Mouse (Mus musculus) kidney, adult 9 months (tissue): ENCODE results near the gene Dot1l.

ENCODE experiments used
- DNase-seq: peaks from one replicate; pipeline ENCODE4 v3.0.0; 2022

Dot1l gene

GRCm38 (mm10) chr10:80754594-80755290 is at the start of gene Dot1l:
Gene Dot1l, plus strand, starts transcription at chr10:80755206.
- DNase-seq = peak; percentile 98

- no peak for DNase-seq
Measured at GRCm38 (mm10) chr10:80705479-80705878, 49.5 kb upstream of the Dot1l start.

GRCm38 (mm10) chr10:80710834-80711233 is 44.2 kb upstream of the Dot1l start:
- no peak for DNase-seq

GRCm38 (mm10) chr10:80717281-80717680 is 37.7 kb upstream of the Dot1l start:
- no peak for DNase-seq

GRCm38 (mm10) chr10:80727369-80728127 is 27.5 kb upstream of the Dot1l start:
- no peak for DNase-seq

GRCm38 (mm10) chr10:80732611-80733101 is 22.4 kb upstream of the Dot1l start:
- DNase-seq = no peak

- no peak for DNase-seq
Measured at GRCm38 (mm10) chr10:80736731-80737130, 18.3 kb upstream of the Dot1l start.

GRCm38 (mm10) chr10:80738657-80739056 is 16.3 kb upstream of the Dot1l start:
- DNase-seq = no peak

GRCm38 (mm10) chr10:80741146-80741545 is 13.9 kb upstream of the Dot1l start:
- peak; percentile 46 for DNase-seq

- peak; percentile 37 for DNase-seq
Measured at GRCm38 (mm10) chr10:80741634-80742179, 13.3 kb upstream of the Dot1l start.

- peak; percentile 100 for DNase-seq
Measured at GRCm38 (mm10) chr10:80742180-80742978, 12.6 kb upstream of the Dot1l start, which contains the start of gene Ap3d1. Gene Ap3d1, minus strand, starts transcription at chr10:80742264.

- DNase-seq = peak; percentile 83
Measured at GRCm38 (mm10) chr10:80744262-80744661, 10.7 kb upstream of the Dot1l start.

- peak; percentile 76 for DNase-seq
Measured at GRCm38 (mm10) chr10:80747410-80747809, 7.6 kb upstream of the Dot1l start.

GRCm38 (mm10) chr10:80748609-80749008 is 6.4 kb upstream of the Dot1l start:
- peak; percentile 68 for DNase-seq

- DNase-seq = peak; percentile 72
Measured at GRCm38 (mm10) chr10:80751188-80751832, 3.7 kb upstream of the Dot1l start.

GRCm38 (mm10) chr10:80752079-80752625 is 2.9 kb upstream of the Dot1l start:
- peak; percentile 78 for DNase-seq

GRCm38 (mm10) chr10:80755291-80756015 is 447 bp downstream of the Dot1l start:
- no peak for DNase-seq

- DNase-seq = peak; percentile 48
Measured at GRCm38 (mm10) chr10:80756099-80756498, 1.1 kb downstream of the Dot1l start.

- DNase-seq = no peak
Measured at GRCm38 (mm10) chr10:80756509-80756908, 1.5 kb downstream of the Dot1l start.

GRCm38 (mm10) chr10:80756967-80757366 is 2.0 kb downstream of the Dot1l start:
- no peak for DNase-seq

- peak; percentile 87 for DNase-seq
Measured at GRCm38 (mm10) chr10:80757717-80758116, 2.7 kb downstream of the Dot1l start.
